Mouse (Mus musculus) lung, postnatal 0 days (tissue): Measurements from ENCODE around the gene Mfng.

Source experiments
- CTCF ChIP-seq: IDR thresholded peaks from 2 replicates; pipeline ENCODE4 v1.5.1; 2016; ENCODE audit warnings: antibody characterized with exemption, mild to moderate bottlenecking
- EP300 ChIP-seq: IDR thresholded peaks from 2 replicates; pipeline ENCODE4 v1.6.1; 2016; ENCODE audit warnings: antibody characterized with exemption, mild to moderate bottlenecking, control low read depth

GRCm38 (mm10) chr15:78755226-78755625 lies 18.0 kb downstream of the Mfng start:
- TF ChIP-seq EP300 (no peak), CTCF (no peak)
